Mouse (Mus musculus): ENCODE measurements around the gene Ppm1f.

DNA sequence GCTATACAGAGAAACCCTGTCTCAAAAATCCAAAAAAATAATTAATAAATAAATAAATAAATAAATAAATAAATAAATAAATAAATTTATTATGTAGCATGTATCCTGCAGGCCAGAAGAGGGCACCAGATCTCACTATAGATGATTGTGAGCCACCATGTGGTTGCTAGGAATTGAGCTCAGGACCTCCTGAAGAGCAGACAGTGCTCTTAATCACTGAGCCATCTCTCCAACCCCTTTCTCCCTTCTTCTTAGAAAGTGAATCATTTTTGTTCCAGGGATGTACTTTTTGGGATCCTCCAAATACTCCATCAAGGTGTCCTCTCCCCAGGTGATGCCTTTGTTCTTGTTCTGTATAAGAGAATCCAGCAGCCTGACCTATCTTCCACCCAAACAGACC lies 47.1 kb upstream of the Ppm1f start:
- TF ChIP-seq POLR2A (IDR thresholded peaks at IDR 0.05; ENCODE audit: low read depth, low read length) (no peak), CTCF (IDR thresholded peaks at IDR 0.05; ENCODE audit: extremely low read depth, insufficient read depth, insufficient read length, insufficient replicate concordance) (no peak)

Measured in spleen, adult 2 months (tissue).